Mouse (Mus musculus): Measurements from ENCODE around the gene Fasn. TPM values are rescaled to one million over a fixed set of nuclear protein-coding genes. Genes with fewer than 3 reads are reported as not detected.

The Fasn gene
- total RNA-seq, 4 experiments from 2014 or later, result 8.4 to 12.2 (median 9.4) TPM

DNA sequence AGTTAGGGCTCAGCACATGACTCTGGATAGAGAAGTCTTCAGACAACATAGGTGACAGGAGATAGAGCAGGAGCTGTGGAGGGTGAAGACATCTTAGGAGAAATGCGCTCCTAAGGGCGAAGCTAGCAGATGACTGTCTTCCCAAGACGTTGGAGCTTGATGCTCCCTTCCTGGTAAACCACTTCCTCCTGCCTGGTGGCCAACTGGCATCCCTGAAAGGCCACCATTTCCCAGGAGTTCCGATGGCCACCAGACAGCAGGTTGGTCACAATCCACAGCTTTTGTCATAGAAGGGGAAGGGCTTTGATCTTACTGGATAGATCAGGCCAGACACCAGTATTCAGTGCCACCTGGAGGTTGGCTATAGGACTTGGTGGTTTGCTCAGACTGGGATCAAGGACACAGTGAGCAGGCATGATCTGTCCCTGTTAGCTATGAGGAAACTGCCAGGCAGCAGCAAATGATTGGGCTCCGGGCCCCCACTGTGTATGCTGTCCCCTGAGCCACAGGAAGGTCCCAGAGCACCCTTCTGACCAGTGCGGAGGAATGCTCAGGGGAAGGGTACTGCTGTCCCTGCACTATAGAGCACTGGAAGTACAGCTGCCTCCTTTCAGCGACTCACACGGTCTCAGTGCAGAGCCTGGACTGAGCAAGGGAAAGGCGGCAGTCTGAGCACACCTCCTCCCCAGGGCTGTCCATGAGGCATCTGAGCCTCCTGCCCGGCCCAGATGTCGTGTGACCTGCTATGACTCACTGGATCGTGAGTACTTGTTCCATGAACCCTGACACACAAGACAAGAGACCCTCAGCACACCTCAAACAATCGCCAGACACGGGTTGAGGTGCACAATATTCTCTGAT, 62.3 kb downstream of the Fasn start:
- no peak for DNase-seq (ENCODE audit: low spot score in 2 of 2)

DNA sequence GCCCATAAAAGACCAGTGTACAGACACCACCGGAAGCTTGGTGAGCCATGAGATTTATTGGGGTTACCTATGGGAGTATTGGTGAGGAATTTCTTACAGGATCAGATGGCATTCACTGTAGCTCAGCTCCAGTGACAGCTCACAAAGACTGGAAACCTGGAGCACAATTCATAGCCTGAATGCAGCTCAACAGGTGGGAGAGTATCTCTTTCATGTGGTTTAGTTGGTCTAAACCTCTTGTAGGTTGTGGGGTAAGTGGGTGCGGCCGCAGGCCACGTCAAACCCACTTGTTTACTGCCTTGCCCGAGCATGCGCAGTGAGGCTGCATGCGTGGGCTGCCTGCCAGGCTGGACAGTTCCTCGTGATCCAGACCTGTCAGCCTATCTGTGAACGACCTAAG, 64.1 kb downstream of the Fasn start:
- no peak for DNase-seq (ENCODE audit: low spot score in 2 of 2)

Other genes with a start within 250 kb of the Fasn start
- gene Arhgdia, start 242.9 kb downstream of the Fasn start, total RNA-seq (2022), result 10 to 100 TPM; 74.3 to 86.2 (median 80.7) TPM
- 10 to 100 TPM; 20.1 to 40.8 (median 35.8) TPM for gene Alyref, start 226.2 kb downstream of the Fasn start, total RNA-seq (2022)
- gene Anapc11, start 226.1 kb downstream of the Fasn start, total RNA-seq (2022), result 10 to 100 TPM; 42.5 to 54.1 (median 49.7) TPM
- gene Npb, start 216.1 kb downstream of the Fasn start, total RNA-seq (2022), result not detected
- 10 to 100 TPM; 20.0 to 26.8 (median 26.0) TPM for gene Pcyt2, start 206.6 kb downstream of the Fasn start, total RNA-seq (2022)
- 1 to 10 TPM; 2.6 to 4.5 (median 3.8) TPM for gene Sirt7, start 199.3 kb downstream of the Fasn start, total RNA-seq (2022)
- gene Mafg, start 190.9 kb downstream of the Fasn start, total RNA-seq (2022), result 10 to 100 TPM; 49.5 to 63.3 (median 59.3) TPM
- 1 to 10 TPM; 3.7 to 5.3 (median 4.8) TPM for gene Pycr1, start 180.8 kb downstream of the Fasn start, total RNA-seq (2022)
- gene Myadml2, start 176.4 kb downstream of the Fasn start, total RNA-seq (2022), result 100 to 1,000 TPM; 112 to 153 (median 132) TPM
- gene Notum, start 163.4 kb downstream of the Fasn start, total RNA-seq (2022), result under 1 TPM in 1 of 4 experiments, not detected in 3; 0.22 TPM
- gene Aspscr1, start 151.6 kb downstream of the Fasn start, total RNA-seq (2022), result 10 to 100 TPM; 32.2 to 39.8 (median 35.2) TPM
- 10 to 100 TPM; 26.1 to 31.0 (median 27.3) TPM for gene Cenpx, start 110.8 kb downstream of the Fasn start, total RNA-seq (2022)
- 1 to 10 TPM; 1.8 to 4.4 (median 2.9) TPM for gene Lrrc45, start 110.6 kb downstream of the Fasn start, total RNA-seq (2022)
- gene Rac3, start 103.1 kb downstream of the Fasn start, total RNA-seq (2022), result 1 to 10 TPM in 2 of 4 experiments, under 1 TPM in 2; 0.75 to 1.2 (median 0.89) TPM
- 1 to 10 TPM; 7.9 to 9.8 (median 8.7) TPM for gene Dcxr, start 97.3 kb downstream of the Fasn start, total RNA-seq (2022)
- gene Cbr2, start 92.4 kb downstream of the Fasn start, total RNA-seq (2022), result 10 to 100 TPM in 2 of 4 experiments, 1 to 10 TPM in 2; 6.1 to 30.8 (median 10.4) TPM
- gene Hmga1b, start 61.8 kb downstream of the Fasn start, total RNA-seq (2022), result 10 to 100 TPM; 14.8 to 40.9 (median 19.1) TPM
- 10 to 100 TPM; 10.8 to 13.6 (median 13.1) TPM for gene Rfng, start 40.3 kb downstream of the Fasn start, total RNA-seq (2022)
- gene Gps1, start 40.3 kb downstream of the Fasn start, total RNA-seq (2022), result 10 to 100 TPM; 65.4 to 71.6 (median 69.3) TPM
- 10 to 100 TPM; 29.0 to 36.8 (median 35.0) TPM for gene Dus1l, start 28.1 kb downstream of the Fasn start, total RNA-seq (2022)
- 1 to 10 TPM; 2.3 to 5.4 (median 3.6) TPM for gene Ccdc57, start 108.3 kb upstream of the Fasn start, total RNA-seq (2022)
- 100 to 1,000 TPM; 268 to 367 (median 304) TPM for gene Slc16a3, start 123.9 kb upstream of the Fasn start, total RNA-seq (2022)
- 10 to 100 TPM; 50.9 to 64.8 (median 53.1) TPM for gene Csnk1d, start 166.8 kb upstream of the Fasn start, total RNA-seq (2022)
- not detected for gene Cd7, start 214.9 kb upstream of the Fasn start, total RNA-seq (2022)
- not detected for gene Sectm1b, start 239.0 kb upstream of the Fasn start, total RNA-seq (2022)